Mouse (Mus musculus): Measurements from ENCODE around the gene Scpep1.
"Not testable (repeated sequence)": the region's sequence is repeated elsewhere in the genome, so short reads cannot be mapped to it uniquely, and the experiment has no call there.

The Scpep1 gene

DNA sequence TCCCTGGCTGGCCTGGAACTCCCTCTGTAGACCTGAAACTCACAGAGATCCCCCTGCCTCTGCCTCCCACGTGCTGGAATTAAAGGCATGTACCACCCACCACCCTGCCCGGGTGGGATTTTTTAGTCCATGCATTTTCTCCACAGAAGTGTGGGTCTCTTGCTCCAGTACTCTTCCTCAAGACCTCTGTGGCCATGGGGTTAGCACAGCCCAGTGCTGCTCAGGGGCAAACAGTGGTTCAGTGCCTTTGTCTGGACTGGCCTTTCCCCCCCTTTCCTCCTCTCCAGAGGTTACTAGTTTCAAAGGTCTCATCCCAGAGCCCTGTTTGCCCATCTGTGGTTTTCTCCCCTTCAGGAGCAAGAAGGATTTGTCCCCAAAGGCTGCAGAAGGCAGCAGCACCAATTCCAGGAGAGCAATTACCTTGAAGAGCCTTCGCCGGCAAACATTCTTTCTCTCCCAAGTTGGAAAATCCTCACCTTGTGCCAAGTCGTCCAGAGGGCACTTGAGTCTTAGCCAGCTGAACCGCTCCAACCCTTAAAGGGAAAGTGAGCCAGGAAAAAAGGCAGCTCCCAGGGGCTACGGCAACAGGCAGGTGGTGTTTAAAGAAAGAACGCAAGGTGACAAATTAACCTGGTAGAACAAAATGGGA lies 45.8 kb downstream of the Scpep1 start:
- no peak for DNase-seq

DNA sequence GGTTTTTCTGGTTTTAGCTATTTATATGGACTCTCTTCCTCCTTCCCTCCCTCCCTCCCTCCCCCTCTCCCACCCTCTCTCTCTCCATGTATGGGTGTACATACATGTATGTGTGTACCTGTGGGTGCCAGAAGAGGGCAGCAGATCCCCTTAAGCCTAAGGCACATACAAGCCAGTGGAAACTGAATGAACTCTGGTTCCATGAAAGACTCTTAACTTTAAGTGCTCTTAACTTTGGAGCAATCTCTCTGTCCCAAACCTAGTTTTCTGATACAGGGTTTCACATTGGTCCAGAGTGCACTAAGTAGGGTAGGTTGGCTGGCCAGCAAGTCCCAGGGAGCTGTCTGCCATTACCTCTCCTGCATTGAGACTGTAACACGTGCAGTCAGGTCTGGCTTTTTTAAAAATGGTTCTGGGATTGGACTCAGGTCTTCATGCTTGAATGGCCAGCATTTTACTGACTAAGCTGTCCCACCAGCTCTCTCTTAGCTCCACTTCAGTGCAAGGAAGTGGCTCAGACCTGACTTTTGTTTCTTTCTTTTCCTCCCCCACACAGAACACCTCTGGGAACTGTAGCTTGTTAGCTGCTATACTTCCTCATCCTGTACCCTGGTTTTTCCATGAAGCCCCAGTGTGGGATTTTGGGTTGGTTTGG lies 46.6 kb downstream of the Scpep1 start:
- DNase-seq: peak; percentile 63

DNA sequence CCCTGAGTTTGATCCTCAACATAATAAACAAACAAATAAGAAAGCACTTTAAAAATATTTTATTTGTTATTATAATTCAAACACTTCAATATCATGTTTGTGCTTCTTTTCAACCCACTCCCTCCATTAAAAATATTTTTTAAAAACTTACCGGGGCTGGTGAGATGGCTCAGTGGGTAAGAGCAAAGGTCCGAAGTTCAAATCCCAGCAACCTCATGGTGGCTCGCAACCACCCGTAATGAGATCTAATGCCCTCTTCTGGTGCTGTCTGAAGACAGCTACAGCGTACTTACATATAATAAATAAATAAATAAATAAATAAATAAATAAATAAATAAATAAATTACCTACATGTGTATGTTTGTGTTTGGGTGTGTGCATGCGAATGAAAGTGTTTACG lies 47.4 kb downstream of the Scpep1 start:
- DNase-seq: no peak

DNA sequence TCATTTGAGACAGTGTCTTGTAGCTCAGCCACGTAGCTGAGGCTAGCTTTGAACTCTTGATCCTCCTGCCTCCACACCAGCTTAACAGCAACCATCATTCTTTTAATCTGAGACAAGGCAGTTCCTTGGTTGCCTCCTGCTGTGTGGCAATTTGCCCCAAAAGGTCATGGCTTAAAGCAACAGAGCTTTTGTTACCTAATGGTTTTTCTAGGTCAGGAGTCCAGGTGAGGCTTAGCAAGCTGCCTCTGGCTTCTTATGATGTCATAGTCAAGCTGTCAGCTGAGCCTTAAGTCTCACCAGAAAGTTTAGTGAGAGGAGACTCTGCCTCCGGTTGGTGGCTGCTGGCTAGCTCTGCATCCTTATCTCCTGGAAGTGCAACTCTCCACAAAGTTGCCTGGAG lies 49.6 kb downstream of the Scpep1 start:
- DNase-seq: no peak

DNA sequence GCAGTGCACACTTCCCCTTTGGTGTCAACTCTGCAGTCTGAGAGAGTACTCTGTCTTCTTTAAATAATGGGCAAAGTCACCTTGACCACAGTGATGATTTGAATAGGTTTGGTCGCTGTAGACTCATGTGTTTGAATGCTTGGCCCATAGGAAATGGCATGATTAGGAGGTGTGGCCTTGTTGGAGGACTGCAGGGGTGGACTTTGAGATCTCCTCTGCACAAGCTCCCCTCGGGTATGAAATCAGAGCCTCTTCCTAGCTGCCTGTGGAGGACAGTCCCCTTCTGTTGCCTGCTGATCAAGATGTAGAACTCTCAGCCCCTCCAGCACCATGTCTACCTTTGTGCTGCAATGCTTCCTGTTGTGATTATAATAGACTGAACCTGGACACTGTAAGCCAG lies 51.2 kb downstream of the Scpep1 start:
- no peak for DNase-seq

DNA sequence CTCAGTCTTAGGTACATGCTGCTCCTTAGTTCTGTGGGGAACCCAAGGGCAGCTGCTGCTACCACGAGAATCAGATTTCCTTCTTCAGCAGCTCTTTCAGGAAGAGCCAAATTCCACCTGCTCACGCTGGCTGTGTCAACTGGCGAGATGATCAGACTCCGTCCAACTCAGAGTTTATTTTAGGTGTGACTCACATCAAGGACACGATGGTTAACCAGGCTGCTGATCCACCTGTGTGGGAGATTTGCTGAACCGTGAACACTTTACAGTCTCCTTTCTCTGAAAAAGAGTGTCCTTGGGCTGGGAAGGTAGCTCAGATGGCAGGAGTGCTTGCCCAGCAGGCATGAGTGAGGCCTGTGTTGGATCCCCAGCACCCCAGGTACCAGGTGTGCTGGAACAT lies 52.5 kb downstream of the Scpep1 start:
- DNase-seq: no peak

DNA sequence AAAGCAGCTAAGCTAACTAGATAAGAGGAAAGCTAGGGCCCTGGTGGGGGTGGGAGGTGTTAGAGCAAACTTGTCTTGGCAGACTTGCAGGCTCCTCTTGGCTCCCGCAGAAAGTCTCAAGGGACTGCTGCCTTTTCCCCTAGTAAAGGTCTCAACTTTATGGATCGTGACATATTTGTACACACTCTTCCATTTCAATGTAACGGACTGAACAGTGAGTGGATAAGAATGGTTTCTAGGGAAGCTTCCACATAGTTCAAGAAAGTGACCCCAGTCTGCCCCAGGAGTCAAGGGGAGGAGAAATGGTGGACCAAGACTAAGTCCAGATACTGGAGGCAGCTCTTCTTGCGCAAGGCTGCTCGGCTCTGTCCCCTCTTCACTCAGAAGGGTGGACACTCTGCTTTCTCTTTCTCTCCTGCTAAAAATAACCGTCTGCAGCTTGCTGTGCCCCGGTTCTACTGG lies 53.9 kb downstream of the Scpep1 start:
- DNase-seq: no peak

DNA sequence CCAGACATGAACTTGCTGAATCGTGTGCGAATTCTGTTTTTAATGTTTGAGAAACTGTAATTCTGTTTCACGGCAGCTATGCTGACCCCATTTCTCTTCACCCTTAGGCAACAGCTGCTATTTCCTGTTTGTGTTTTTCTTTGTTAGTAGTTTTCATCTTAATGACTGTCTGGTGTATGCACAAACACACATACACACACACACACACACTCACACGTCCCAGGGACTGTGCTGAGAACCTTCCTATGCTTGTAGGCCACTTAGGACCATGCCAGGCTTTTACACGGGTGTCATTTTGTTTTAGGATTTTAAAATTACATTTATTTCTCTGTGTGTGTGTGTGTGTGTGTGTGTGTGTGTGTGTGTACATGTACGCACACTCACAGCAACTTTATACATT lies 55.7 kb downstream of the Scpep1 start:
- no peak for DNase-seq

DNA sequence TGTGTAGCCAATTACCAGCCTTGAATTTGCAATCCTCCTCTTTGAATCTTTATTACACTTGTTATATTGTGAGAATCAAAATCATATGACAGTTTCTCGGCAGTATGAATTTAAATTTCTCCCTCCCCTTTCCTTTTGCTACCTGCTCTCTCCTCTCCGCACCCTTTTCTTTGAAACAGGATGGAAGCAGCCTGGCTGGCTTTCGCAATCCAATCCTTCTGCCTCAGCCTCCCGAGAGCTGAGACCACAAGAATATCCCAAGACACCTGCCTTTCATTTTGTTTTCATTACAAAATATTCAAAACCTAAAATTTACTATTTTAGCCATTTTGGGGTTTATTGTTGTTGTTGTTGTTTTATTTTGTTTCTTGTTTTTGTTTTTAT lies 56.9 kb downstream of the Scpep1 start:
- DNase-seq: no peak

DNA sequence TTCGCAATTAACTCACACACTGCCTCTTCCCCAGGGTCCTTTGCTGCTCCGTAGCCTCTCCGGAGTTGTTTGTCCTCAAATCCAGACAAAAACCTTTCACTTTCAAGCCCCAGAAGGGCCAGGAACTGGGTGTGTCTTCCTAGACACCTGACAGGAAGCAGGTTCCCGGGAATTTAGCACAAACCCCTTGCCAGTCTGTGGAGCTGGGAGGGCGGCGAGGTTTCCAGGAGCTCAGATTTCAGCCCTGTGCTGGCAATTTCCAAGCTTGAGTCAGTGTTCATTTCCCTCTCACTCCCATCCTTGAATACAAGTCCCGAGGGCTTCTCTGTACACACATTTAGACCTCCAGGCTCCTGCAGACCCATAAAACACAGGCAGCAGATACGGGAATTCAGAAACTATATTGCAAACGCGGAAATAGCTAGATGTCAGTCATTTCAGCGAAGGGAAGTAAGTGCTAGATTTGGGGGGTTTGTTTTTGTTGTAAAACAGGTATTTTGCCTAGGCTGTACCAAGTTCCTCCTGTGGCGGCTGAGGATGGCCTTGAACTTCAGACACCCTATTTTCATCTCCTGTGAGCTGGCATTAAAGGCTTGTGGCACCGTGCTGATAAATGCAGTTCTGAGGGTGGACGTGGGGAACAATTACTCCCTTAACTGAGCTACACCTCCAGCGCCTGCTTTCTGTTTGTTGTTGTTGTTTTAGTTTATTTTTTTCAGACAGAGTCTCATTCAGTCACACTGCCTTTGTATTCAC lies 57.5 kb downstream of the Scpep1 start:
- peak; percentile 61 for DNase-seq

DNA sequence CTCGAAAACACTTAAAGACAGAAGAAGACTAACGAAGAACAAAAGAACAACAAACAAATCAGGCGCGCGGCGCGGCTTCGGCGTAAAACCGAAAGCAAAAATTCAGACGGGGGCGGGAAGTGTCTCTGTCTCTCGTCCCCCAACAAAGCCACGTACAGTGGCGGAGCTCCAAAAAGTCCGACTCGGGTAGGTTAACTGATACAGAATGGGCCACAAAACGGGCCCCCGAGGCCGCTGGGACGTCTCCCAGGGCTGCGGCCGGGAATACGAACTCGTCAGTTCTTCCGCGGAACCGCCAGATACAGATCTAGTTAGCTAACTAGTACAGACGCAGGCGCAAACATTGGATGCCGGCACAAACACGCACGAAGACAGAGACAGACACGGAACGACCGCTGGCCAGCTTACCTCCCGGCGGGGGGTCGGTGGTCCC lies 59.4 kb downstream of the Scpep1 start:
- not testable (repeated sequence) for DNase-seq

DNA sequence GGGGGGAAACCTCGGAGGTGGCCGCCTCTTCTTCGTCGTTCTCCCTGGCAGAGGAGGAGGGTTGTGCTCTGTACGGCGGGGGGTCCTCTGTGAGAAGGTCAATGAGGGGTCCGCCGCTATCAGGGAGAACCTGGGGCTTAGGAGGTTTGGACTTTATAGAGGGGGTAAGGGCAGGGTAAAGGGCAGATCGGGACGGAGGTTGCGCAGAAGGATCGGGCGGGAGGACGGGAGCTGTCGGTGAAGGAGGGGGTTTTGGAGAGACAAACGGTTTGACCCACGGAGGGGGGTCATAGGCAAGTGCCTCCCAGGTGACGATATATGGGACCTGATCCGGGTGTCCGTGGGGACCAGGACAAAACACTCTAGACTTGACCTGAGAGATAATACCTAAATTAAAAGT lies 60.0 kb downstream of the Scpep1 start:
- not testable (repeated sequence) for DNase-seq

DNA sequence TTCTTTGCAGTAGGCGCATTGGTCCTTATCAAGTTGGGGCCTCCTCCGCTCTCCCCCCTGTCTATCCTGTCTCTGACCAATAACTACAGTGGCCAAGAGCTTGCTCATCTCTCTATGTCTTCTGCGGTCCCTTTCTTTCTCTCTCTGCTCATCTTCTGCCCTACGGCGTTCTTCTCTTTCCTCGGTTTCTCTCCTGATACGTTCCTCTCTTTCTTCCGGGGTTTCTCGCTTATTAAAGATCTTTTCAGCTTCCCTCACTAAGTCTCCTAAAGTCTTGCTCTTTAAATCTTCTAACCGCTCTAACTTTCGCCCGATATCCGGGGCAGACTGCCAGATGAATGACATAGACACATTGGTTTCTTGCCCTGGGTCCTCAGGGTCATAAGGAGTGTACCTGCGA lies 61.0 kb downstream of the Scpep1 start:
- not testable (repeated sequence) for DNase-seq

DNA sequence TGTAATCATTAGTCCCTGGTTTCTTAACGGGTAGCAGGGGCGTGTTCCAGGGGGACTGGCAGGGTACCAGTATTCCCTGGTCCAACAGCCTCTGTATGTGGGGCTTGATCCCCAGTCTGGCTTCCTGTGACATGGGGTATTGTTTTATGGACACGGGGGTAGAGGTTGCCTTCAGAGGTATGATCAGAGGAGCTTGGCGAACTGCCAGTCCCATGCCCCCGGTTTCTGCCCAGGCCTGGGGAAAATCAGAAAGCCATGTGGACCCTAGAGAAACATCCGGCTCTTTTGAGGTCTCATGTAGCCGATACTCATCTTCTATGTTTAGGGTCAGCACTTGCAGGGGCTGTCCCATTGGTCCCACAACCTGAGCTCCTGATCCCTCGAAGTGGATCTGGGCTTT lies 61.8 kb downstream of the Scpep1 start:
- not testable (repeated sequence) for DNase-seq

DNA sequence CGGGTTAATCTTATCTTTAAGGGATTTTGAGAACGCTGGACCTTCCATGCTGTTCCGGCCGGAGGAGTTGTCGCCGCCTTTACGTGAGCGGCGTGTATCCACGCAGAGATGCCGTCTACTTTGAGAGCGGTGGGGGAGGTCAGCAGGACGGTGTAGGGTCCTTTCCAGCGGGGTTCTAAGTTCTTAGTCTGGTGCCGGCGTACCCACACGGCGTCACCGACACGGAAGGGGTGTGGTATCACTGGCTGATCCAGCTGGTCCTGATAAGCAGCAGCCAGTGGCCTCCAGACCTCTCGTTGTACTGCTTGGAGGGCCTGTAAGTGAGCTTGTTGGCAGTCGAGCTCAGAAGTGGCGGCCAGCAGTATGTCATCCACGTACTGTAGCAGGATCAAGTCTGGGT lies 62.5 kb downstream of the Scpep1 start:
- DNase-seq: not testable (repeated sequence)

DNA sequence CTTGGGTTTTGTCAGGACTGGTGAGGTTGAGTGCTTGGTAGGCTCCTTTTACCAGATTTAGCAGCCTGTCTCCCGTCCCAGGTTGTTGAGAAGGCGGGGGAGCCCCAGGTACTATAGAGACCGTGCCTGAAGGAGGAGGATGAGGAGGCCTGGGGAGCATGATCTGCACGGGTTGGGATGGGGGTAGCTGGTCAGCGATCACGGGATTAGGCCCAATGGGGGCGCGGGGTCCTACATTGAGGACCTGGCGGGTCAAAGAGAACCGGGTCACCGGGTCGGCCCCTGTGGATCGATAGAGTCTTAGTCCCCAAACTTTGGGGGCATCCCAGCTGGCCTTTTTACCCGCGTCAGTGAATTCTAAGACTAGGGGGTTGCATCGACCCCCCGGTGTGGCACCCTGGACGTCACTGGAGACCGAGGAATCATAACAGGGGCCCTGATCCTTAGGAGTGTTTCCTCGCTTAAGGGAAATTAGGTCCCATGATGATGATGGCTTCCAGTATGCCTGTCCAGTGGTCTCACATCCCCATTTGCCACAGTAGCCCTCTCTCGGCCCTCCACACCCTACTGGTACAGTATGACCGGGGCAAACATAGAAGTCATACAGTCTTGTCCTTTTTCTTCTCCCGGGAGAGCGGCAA lies 63.2 kb downstream of the Scpep1 start:
- DNase-seq: not testable (repeated sequence)

DNA sequence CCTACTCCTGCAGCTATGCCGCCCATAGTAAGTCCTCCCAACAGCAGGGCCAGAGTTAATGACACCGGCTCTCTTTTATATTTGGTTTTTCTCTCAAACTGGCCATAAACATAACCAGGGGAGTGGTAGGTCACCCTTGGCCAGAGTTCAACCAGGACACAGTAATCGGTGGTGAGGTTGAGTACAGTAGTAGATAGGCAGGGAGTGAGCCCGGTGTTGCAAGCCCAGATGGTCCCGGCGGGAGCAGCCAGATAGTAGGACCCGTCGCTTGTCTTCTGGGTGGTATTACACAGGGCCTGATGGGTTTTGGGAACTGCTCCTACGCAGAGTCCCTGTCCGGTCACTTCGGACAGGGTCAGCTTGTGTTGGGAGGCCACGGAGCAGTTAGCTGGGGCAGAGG lies 63.8 kb downstream of the Scpep1 start:
- DNase-seq: not testable (repeated sequence)

DNA sequence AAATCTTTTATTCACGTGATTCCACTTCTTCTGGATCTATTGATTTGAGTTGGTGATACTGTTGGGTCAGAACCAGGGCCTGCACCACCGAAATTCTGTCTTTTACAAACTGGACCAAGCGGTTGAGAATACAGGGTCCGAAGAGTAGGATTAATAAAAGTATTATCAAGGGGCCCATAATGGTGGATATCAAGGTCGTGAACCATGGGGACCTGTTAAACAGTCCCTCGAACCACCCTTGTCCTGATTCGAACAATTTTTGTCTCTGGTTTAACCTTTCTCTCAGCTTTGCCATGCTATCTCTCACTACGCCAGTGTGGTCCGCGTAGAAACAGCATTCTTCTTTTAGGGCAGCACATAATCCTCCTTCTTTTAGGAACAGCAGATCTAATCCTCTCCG lies 64.4 kb downstream of the Scpep1 start:
- not testable (repeated sequence) for DNase-seq

DNA sequence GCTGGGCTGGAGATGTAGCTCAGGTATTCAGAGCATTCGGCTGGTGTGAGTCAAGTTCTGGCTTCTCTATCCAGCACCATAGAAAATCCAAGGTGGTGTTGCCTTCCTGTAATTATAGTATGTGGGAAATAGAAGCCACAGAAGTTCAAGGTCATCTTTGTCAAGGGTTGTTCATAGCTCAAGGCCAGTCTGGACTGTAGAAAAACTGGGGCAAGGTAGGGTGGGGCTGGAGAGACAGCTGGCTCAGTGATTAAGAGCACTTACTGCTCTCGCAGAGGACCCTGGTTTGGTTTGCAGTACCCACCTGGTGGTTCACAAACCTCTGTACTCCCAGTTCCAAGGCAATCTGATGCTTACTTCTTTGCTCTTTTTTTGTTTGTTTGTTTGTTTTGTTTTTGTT lies 66.3 kb downstream of the Scpep1 start:
- DNase-seq: no peak

DNA sequence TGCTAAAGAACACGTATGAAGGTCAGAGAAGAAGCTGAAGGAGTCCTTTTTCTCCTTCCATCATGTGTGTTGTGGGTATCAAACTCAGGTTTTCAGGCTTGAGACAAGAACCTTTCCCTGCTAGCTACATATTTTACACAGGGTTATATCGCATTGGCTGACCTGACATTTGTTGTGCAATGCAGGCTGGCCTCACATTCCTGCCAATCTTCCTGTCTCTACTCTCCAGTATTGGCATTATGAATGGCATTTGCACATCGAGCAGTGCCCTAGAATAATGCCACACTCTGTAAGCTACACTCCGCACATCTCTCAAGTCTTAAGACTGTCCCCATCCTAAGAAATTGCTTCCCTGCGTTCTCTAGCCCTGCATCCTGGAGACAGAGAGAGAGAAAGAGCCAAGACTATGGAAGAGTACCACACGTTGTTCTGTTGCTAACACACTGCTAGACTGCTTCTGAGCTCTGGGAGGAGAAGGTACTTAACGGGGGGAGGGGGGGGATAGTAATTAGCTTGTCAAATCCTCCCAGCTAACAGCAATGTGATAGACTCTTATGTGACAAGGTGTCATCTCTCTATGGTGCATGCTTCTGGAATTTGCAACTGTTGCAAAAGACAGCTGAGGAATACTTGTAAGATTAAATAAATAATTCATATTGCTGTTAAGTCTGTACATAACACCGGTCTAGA lies 70.7 kb downstream of the Scpep1 start:
- no peak for DNase-seq

DNA sequence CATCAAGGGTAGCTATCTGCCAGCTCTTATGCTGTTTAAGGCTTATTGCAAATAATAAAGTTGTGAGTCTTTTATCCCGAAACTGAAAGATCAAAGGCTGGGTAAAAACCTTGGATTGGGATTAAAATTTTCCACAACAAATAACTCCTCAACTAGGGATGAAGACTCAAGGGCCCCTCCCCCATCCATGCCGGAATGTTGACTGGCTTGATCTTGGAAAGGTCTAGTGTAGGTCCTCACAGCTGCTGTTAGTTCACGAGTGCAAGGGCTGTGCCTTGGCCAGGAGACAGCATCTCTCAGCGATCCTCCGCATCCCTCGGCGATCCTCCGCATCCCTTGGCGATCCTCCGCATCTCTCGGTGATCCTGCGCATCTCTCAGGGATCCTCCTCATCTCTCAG lies 77.3 kb downstream of the Scpep1 start:
- no peak for DNase-seq
